Mouse (Mus musculus): ENCODE measurements at regions not wholly inside any gene's neighbourhood (a gene's known extent, or its start where the extent isn't known, plus 50 kb on each side); places are given as distances from the start of the nearest gene placed in this dataset.

- DNase-seq (ENCODE audit: low read depth, low spot score) = peak; percentile 51
Measured at GRCm38 (mm10) chr15:30029257-30029899, 143.0 kb upstream of the Ctnnd2 start.

GRCm38 (mm10) chr15:30035367-30035766 is 137.0 kb upstream of the Ctnnd2 start:
- DNase-seq (ENCODE audit: low read depth, low spot score) = no peak

- no peak for DNase-seq (ENCODE audit: low read depth, low spot score)
Measured at GRCm38 (mm10) chr15:30050851-30051250, 121.5 kb upstream of the Ctnnd2 start.

GRCm38 (mm10) chr15:30059808-30060207 is 112.6 kb upstream of the Ctnnd2 start:
- no peak for DNase-seq (ENCODE audit: low read depth, low spot score)

GRCm38 (mm10) chr15:30060505-30061342 is 111.7 kb upstream of the Ctnnd2 start:
- DNase-seq (ENCODE audit: low read depth, low spot score) = no peak

GRCm38 (mm10) chr15:30071668-30072067 is 100.7 kb upstream of the Ctnnd2 start:
- DNase-seq (ENCODE audit: low read depth, low spot score) = no peak

- no peak for DNase-seq (ENCODE audit: low read depth, low spot score)
Measured at GRCm38 (mm10) chr15:30072301-30072700, 100.1 kb upstream of the Ctnnd2 start.

GRCm38 (mm10) chr15:30087120-30087519 is 85.3 kb upstream of the Ctnnd2 start:
- no peak for DNase-seq (ENCODE audit: low read depth, low spot score)

- no peak for DNase-seq (ENCODE audit: low read depth, low spot score)
Measured at GRCm38 (mm10) chr15:30122061-30122460, 50.3 kb upstream of the Ctnnd2 start.

Data from retina, postnatal 7 days (tissue).